Mouse (Mus musculus): Measurements from ENCODE around the gene Kcnq4. TPM values are rescaled to one million over a fixed set of nuclear protein-coding genes. Genes with fewer than 3 reads are reported as not detected.

Gene Kcnq4
- 10 to 100 TPM; 30.5 to 37.8 TPM for total RNA-seq (2021)
- long read RNA-seq, experiment 1, transcript Kcnq4-201 (14 exons, 3,919 nt): major isoform, 12 of 68 reads
- long read RNA-seq, experiment 1, partial matches to known transcripts: 10 of 68 reads
- long read RNA-seq, experiment 1, other reads (novel, unspliced or antisense): 46 of 68 reads
- long read RNA-seq, experiment 2, transcript Kcnq4-201 (14 exons, 3,919 nt): major isoform, 20 of 88 reads
- long read RNA-seq, experiment 2, partial matches to known transcripts: 14 of 88 reads
- long read RNA-seq, experiment 2, other reads (novel, unspliced or antisense): 54 of 88 reads

DNA sequence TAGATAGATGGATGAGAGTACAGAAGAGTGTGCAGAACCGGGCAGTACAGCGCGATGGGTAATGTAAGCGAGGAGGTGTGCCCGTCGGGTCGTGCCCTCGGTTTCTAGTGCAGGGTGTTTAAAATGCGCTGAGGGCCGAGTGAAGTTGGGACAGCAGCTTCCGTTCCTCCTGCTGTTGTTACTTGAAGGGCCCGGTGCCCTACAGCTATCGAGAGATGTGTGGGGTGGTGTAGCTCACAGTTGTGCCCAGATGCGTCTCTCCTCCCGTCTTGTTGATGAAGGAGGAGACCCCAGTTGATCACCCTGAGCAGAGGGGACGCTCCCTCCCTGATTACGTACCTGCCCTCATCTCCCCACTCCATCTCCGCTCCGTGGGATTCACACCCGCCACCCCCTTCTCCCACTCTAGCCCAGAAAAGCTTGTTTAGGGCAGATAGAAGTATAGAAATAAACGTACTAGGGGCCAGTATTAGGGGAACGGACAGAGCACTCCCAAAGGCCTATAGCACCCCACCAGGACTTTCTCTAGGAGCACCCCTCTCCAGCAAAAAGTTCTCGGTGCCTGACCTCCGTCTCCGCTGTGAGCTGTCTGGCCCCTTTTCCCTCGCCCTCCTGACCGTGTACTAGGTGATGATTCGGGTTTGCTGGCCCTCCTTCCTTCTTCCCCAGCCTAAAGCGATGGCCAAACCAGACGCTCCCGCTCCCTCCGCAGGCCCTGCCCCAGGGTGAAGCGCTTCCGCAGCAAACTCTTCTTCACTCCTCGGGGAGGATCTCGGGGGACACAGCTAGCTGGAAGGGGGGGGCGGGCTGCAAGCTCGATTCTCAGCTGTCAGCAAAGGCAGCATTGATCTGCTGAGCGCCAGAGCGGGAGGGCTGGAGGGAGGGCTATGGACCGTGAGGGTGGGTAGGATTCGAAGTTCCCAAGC lies at the start of gene Kcnq4:
Kcnq4 (minus strand) TSS at position 672 of the 926 bp plus-strand sequence.
- peak in 1 of 2 experiments; percentile 11 for DNase-seq (ENCODE audit: low spot score in 2 of 2)

DNA sequence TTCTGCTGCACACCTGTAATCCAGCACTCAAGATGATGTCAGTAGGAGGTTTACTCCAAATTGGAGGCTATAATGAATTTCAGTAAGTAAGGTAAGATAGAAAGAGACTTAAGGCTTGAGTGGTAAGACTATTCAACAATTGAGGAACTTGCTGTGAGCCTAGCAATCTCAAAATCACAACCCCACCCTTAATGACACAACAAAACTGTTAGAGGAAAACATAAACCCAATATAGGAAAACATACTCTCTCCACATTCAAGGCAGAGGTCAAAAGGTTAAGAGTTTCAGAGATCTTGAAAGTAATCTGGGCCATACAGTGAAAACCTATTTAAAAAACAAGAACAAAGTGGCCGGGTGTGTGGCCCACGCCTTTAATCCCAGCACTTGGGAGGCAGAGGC lies 48.3 kb upstream of the Kcnq4 start:
- DNase-seq (ENCODE audit: low spot score in 2 of 2): no peak

DNA sequence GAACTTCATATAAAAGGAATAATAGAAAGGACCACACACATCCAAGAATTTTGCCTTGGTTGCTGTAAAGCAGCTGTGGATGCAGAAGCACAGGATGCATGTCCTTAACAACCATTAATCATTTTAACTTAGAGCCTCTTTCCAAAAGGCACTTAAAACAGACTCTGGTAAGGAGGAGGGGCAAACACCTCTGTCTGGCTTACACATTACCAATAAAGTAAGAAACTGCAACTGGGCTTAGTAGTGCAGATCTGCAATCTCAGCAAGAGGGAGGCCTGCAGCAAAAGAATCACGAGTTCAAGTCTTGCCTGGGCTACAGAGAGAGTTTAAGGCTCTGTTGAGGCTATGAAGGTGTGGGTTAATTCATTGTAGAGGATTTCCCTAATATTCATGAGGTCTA lies 47.2 kb upstream of the Kcnq4 start:
- no peak for DNase-seq (ENCODE audit: low spot score in 2 of 2)

DNA sequence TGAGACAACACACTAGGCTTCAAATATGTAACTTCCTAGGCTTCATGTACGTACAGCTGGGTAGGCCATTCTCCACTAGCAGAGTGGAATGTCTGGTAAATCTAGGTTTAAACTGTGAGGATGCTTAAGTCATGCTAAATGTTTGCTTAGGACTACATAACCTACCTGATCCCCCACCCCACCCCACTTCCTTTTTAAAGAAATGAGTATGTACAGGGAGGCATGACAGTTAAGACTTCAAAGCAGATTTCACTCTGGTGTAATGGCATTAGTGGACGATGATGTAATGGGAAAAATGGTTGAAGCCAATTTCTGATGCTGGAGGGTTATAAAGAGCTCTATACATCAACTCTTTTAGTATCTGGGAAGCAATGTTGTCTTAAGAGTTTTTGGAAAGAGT lies 44.5 kb upstream of the Kcnq4 start:
- DNase-seq (ENCODE audit: low spot score in 2 of 2): no peak

DNA sequence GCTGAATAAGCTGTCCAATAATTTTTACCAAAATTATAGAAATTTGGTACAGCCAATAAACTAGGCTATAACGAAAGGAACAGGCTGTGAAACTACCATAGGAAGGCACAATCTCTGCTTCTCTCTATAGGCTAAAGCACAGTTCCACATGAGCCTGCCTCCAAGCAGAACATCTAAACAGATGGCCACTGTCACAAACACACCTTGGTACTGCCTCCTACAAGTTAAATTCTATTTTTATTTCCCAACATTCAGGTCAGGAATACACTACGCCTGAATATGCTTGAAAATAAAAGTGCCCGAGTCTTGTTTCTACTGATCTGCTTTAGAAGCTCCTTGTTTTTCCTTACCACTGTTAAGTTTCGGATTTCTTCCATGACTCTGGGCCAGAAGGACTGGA lies 41.6 kb upstream of the Kcnq4 start:
- no peak for DNase-seq (ENCODE audit: low spot score in 2 of 2)

DNA sequence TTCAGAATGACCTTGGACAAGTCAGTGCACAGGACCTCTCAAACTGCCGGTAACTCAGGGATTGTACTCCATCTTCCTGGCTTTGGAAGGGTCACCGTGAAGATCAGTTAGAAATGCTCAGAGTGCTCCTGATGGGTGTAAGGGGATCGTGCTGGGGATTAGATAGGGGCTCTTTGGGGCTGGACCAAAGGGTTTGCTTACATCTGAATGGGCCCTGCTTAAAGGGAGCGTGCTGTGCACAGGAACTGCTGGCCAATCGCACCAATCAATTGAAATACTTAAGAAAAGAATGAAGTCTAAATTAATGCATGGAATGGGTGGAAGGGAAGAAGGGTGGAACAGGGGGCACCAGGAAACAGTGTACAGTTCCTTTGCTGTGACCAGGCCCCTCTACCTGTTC lies 7.4 kb upstream of the Kcnq4 start:
- DNase-seq (ENCODE audit: low spot score in 2 of 2): no peak

DNA sequence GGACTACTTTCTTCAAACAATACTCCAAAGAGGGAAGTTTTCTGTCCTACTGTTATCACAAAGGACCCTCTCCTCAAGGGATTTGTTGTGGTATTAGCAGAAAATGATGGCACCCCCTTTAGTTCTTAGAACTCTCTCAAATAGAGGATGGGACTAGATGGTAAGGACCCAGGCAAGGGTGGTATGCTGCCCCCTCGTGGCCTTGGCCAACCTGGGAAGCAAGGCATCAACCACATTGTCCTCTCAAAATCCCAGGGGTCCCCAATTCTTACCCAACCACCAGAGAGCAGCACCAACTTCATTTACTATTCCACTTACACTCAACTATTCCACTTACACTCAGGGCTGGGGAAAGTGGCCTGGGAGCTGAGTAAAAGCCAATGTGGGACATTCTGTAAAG lies 6.9 kb upstream of the Kcnq4 start:
- DNase-seq (ENCODE audit: low spot score in 2 of 2): peak; percentile 65 to 80

DNA sequence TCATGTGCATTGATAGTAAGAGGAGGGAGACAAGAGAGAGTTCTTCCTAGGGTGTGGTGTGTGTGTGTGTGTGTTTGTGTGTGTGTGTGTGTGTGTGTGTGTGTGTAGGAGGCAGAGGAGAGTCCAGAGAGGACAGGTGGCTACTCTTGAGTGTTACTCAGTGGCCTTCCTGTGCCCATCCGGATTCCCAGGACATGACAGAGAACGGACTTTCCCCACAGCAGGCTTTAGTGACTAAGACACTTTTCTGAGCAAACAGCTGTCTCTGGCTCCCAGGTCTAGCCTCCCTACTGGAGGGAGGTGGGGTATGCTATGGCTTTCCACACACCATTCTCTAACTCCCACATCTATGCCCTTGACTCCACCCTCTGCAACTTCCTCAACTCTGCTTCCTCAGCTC lies 1.2 kb upstream of the Kcnq4 start:
- no peak for DNase-seq (ENCODE audit: low spot score in 2 of 2)

DNA sequence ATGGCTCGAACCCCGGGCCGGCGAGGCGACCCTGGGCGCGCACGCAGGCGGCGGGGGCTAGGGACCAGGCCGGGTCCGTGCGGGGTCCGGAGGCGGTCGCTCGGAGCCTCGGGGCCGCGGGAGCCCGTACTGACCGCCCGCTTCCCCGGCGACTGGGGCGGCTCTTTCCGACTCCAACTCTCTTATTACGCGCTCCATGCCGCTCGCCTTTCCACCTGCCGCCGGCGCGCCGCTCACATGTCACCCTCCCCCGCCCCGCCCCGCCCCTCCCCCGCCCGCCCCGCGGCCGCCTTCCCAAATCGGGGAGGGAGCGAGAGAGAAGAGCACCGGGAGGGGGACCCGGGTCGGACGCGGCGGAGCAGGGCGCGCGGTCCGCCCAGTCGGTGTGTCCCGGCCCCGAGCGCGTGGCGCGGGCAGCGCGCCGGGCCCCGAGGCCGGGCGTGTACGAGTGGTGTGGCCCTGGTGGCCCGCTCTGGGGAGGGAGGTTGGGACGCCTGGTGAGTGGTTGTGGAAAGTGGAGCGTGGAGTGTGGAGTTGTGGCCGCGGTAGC lies 1.1 kb downstream of the Kcnq4 start:
- peak in 1 of 2 experiments; percentile 58 for DNase-seq (ENCODE audit: low spot score in 2 of 2)

DNA sequence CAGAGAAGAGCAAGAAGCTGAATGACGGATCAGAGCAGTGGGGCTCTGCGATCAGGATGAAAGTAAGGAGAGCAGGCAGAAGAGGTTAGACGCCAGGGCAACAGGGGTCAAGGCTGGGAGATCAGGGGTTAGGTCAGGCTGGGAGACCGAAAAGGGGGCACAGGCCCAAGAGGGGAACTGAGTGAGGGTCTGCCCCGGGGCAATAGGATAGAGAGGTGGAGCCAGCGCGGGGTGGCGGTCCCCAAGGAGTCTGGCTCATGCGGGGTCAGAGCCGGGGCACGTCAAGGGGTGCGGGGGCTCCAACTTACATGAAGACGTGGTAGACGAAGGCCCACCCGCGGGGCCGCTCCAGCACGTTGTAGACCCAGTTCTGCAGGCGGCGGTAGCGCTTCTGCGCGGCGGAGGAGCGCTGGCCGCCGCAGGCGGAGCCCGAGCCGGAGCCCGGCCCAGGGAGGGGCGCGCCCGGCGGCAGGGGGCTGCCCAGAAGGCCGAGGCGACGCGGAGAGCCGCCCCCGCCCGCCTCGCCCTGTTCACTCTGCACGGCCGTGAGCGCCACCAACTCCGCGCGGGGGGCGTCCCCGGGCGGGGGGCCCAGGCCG lies 1.8 kb downstream of the Kcnq4 start:
- DNase-seq (ENCODE audit: low spot score in 2 of 2): peak; percentile 38 to 53

DNA sequence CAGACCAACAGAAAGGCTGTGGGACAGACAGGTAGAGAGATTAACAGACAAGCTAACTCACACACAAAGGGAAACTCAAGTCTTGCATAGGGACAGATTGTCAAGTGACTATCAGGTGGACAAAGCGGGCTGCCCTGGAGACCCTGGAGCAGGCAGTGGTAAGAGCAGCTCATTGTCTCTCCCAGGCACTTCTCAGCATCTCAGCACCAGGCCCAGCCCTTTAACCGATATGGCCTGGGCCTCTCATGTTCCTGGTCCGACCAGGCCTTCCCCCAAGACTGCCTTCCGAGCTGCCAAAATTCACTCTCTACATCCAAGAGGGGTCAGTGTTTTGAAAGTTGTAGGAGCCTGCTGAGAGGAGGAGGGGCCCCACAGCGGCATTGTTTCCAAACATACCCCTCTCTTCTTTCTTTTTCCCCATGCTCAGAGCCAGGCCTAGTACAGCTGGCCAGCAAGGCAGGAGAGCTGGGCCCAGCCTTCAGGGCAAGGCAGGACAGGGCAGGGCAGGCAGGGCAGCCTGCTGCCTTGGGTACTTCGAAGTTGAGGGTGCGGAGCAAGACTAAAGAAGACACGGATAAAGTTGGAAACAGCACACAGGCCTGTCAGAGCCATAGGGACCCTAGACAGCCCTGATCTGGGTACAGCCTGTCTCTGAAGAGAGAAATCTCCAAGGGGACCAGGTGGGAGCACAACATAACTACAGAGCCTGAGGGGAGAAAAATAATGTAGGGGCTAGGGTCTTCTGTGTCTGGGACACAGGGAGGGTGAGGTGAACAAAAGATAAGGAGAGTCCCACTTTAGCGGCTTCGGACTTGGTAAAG lies 2.5 kb downstream of the Kcnq4 start:
- peak in 1 of 2 experiments; percentile 50 for DNase-seq (ENCODE audit: low spot score in 2 of 2)

DNA sequence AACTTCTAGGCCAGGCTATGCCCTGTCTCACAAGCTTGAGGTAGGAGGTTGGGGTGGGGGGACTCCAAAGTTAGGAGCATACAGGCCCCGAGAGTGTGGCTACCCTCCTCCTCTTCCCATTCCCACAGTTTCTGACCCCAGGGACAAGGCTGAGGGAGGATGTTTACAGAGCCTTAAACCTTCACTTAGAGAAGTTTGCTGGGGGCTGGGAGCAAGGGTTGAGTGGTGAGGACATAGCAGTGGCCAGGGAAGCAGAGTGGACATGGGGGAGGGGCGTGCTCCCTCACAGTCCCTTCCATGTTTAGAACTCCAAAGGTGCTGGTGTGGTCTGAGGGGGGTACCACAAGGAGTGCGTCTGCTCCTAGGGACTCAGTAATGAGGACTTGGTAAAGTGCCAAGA lies 4.8 kb downstream of the Kcnq4 start:
- DNase-seq (ENCODE audit: low spot score in 2 of 2): no peak

DNA sequence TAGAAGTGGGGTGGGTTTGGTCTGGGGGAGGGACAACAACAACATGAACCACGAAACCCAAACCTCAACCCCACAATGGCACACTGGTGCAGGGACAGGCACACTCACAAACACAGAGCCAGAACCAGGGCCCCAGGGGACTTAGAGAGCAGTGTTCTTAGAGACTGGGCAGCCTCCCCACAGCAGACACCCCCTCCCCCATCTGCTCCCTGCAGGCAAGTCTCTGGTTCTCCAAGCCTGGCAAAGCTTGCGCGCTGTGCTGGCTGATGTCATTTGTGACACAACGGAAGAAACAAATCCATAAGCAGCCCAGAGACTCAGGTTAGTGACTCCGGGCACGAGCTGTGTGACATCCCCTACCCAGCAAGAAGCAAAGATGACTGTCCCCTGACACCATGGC lies 7.1 kb downstream of the Kcnq4 start:
- peak in 1 of 2 experiments; percentile 30 for DNase-seq (ENCODE audit: low spot score in 2 of 2)

DNA sequence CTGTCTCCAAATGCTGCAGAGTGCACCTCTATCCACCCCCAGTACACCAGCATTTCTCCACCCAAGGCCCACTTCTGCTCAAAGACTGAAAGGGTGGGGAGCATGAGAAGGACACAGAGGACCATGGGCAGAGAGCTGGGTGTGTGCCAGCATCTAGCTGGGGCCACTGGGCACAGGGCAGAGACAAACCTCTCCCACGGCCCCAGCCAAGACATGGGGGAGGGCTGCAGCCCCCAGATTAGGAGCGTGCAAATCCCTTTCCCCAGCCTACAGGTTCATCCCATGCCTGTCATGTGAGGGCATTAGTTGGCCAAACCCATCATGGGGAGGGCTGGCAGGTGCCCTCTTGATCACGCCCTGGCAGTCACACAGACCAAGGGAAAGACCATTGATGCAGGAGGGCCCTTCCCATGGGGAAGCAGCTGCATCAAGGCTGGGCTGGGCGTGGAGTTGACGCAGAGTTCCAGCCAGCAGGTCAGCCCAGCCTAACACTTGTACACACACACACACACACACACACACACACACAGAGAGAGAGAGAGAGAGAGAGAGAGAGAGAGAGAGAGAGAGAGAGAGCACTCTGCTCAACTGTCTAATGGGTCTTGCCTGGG lies 14.3 kb downstream of the Kcnq4 start:
- no peak for DNase-seq (ENCODE audit: low spot score in 2 of 2)

DNA sequence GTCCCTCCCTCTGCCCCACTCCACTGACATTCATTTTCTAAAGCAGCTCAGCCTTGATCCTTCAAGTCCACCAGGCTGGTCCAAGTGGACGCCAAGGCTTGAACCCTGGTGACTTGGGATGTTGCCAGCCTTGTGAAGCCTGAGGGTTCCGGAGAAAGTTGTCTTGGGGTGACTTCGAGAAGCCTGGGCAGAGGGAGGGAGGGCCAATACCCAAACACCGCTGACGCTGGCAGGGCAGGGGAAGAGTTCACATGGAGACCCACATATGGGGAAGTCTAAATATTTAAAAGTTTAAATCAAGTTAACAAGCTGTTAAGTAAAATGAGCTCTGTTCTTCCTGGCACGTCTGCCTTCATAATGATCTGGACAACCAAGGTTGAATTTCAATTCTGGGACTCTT lies 15.7 kb downstream of the Kcnq4 start:
- no peak for DNase-seq (ENCODE audit: low spot score in 2 of 2)

DNA sequence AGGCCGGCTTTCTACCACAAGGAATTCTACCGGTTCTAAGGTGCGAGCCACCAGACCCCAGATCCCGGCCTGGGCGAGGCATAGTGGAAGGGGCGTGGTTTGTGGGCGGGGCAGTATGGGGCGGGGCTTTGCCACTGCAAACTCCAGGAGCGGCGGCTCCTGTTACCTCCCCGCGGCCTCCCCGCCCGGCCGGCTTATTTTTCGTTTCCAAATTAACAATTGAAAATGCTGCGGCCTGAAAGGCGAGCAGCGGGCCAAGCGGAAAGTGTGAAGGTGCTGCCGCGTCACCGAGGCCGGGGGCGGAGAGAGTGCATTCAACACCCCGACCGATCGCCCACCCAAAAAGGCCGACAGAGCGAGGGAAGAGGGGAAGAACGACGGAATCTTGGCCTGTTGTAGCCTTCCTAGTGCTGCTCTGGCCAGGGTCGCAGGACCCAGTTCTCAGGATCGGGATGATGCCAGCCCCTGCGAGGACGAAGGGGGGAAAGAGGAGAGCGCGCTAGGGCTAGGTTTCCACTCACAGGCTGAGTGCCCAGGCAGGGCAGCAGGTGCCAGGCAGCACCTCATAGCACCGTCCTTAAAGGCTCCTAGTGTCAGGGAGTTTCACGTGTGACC lies 17.3 kb downstream of the Kcnq4 start:
- peak in 1 of 2 experiments; percentile 69 for DNase-seq (ENCODE audit: low spot score in 2 of 2)

DNA sequence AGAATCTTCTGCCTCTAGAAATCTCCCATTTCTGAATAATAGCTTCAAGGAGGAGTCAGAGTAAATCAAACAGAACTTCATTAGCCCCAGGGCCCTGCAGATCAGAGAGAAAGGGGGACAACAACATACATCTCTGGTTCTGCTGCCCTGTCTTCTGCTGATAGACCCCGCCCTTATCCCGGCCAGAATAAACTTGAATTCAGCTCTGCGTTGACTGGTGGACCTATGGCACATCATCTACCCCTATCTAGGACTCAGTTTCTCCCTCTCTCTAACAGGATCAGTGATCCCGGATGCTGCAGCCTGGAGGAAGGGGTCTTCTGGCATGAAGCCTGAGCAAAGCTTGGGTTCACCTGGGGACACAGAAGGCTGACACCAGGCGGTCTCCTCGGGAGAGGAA lies 17.8 kb downstream of the Kcnq4 start:
- DNase-seq (ENCODE audit: low spot score in 2 of 2): no peak

DNA sequence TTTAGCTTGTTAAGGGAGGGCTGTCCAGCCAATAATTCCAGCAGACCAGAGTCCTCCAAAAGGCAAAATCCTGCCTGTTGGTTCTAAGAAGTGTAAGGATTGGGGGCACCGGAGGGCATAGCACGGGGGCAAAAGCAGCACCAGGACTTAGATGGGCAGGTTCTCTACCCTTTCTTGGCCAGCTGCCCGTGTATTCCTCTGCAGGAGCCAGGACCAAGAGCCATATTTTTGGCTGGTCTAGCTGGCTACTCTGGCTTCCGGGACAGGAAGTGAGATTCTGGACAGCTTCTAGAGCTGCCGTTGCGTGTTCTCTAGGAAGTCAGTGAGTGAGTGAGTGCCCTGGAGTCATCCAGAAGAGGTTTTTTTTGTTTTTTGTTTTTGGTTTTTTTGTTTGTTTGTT lies 18.3 kb downstream of the Kcnq4 start:
- DNase-seq (ENCODE audit: low spot score in 2 of 2): peak in 1 of 2 experiments; percentile 58

DNA sequence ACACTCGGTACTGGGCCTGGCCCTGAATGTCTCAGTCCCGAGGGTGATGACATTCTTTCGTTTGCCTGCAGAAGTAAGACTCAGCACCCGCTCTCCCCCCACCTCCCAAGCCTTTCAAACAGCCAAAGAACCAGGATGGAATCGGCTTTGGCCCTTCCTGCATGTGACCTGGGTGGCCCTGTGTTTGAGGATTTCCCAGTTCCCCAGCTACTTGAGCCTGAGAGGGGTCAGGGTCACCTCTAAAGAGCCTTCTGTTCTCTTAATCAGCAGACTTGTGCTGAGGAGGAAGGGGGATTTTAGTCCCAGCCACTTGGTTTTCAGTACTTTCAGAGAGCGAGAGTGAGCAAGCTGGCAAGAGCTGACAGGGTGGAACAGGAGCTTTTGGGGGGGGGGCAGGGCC lies 19.0 kb downstream of the Kcnq4 start:
- no peak for DNase-seq (ENCODE audit: low spot score in 2 of 2)

DNA sequence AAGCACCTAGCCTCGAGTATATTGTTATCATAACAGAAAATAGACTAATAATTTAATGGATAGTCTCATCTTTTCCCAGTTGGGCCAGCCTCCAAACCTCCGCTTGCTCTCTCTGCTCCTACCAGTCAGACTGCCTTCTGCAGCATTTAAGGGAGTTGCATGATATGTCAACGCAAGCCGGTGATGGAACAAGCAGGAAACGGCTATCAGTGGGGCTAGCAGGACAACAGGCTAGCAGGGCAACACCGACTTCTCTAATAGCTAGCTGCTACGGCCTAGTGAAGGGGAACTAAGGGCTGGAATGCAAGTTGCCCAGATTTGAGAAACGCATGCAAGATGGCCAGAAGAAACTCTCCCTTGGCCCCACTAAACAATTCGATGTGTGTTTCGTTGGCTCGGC lies 20.6 kb downstream of the Kcnq4 start:
- DNase-seq (ENCODE audit: low spot score in 2 of 2): no peak

Measured in gastrocnemius, postnatal 4 days (tissue).